Comparison of ENCODE assay signal across 21 mouse cellular contexts in genomic region chr19:43870418-43870817, GRCm38 (mm10).
DNase-seq lines count a peak whose midpoint lies in the region; TF ChIP-seq lines count a peak whose summit lies in the region.
"Had no signal": no experiment of that assay in that cellular context is flagged by ENCODE, and none has a peak within 500 bp of the region (broad histone marks: within the 10 kb centered on the region; RNA-seq: fewer than 3 reads in every experiment).

No protein-coding gene starts in this region.

- H3K4me1 ChIP-seq in CH12.LX (ENCODE audit: control insufficient read depth in 1 of 2, insufficient read depth in 2 of 2) (no peaks in the 10 kb centered on the region), MEL (ENCODE audit: control insufficient read depth in 1 of 2, insufficient read depth in 2 of 2, low read length in 2 of 2) (no peaks in the 10 kb centered on the region)

- H3K79me2 ChIP-seq in C2C12 (ENCODE audit: control insufficient read depth, insufficient read depth) (peaks cover 11% of the 10 kb centered on the region), CH12.LX (replicated peaks; ENCODE audit: control insufficient read depth, extremely low read depth, insufficient read depth, poor library complexity, severe bottlenecking) (no peaks in the 10 kb centered on the region), MEL (ENCODE audit: control insufficient read depth, insufficient read depth, low read length, poor library complexity) (no peaks in the 10 kb centered on the region)

- H3K27ac ChIP-seq in CH12.LX (ENCODE audit: insufficient read depth, low read depth) (no peak overlapping the region), MEL (ENCODE audit: control insufficient read depth, low read depth, low read length) (no peak overlapping the region)
- H3K27ac ChIP-seq in layer of hippocampus, adult 2 months: no peak overlapping the region

- H3K27me3 ChIP-seq in C2C12 (ENCODE audit: control insufficient read depth, insufficient read depth, insufficient read length) (no peaks in the 10 kb centered on the region), CH12.LX (replicated peaks) (no peaks in the 10 kb centered on the region), MEL (ENCODE audit: control insufficient read depth in 1 of 2, insufficient read depth in 2 of 2, low read length in 2 of 2) (no peaks in the 10 kb centered on the region)
- H3K27me3 ChIP-seq: Patski had no signal

- peaks cover 3% of the 10 kb centered on the region for H3K79me3 ChIP-seq in C2C12 (ENCODE audit: low read depth)

- H3K4me3 ChIP-seq in C2C12 (ENCODE audit: insufficient read depth, poor library complexity, severe bottlenecking) (no peak overlapping the region), CH12.LX (replicated peaks in 1 of 3; ENCODE audit: low read depth in 2 of 3, low read length in 2 of 3, poor library complexity in 1 of 3) (no peak overlapping the region), MEL (ENCODE audit: control insufficient read depth in 1 of 2, insufficient read depth in 1 of 2, low read depth in 2 of 2, low read length in 2 of 2) (no peak overlapping the region)
- no peak overlapping the region for H3K4me3 ChIP-seq in layer of hippocampus, adult 2 months

- H3K9ac ChIP-seq in CH12.LX (ENCODE audit: insufficient read depth, low read depth) (no peak overlapping the region), MEL (ENCODE audit: control insufficient read depth, low read depth, low read length, poor library complexity, severe bottlenecking) (no peak overlapping the region)

- no peak overlapping the region for H3K4me2 ChIP-seq in CH12.LX (ENCODE audit: insufficient read depth, low read depth, poor library complexity, severe bottlenecking)

- in situ Hi-C loops in CH12.LX (cut with MboI; ENCODE audit: low pct_ligation_motif_present, low pct_unique_long_range_greater_than_20kb, low sequenced_read_pairs): no loop called here

- H3ac ChIP-seq in C2C12 (ENCODE audit: control insufficient read depth, insufficient read length, low read depth): no peak overlapping the region

- dilution Hi-C loops in CH12.LX (cut with MboI; ENCODE audit: extremely low pct_ligation_motif_present, extremely low pct_unique_long_range_greater_than_20kb, low sequenced_read_pairs): no loop called here

- no peak for TF ChIP-seq EP300 in CH12.LX (IDR thresholded peaks at IDR 0.05; ENCODE audit: low read length)
- no peak for TF ChIP-seq EP300 in MEL (IDR thresholded peaks at IDR 0.05; ENCODE audit: low read depth in 1 of 2, low read length in 2 of 2)

- TF ChIP-seq RAD21 in CH12.LX (IDR thresholded peaks at IDR 0.05; ENCODE audit: low read depth, low read length) (no peak), MEL (IDR thresholded peaks at IDR 0.05; ENCODE audit: low read depth, low read length) (no peak)

- TF ChIP-seq CTCF in C2C12 (IDR thresholded peaks at IDR 0.05; ENCODE audit: control insufficient read depth, insufficient read depth, insufficient read length) (no peak), CH12.LX (conservative IDR thresholded peaks at IDR 0.05 in 1 of 2, IDR thresholded peaks at IDR 0.05 in 1 of 2; ENCODE audit: low read depth in 2 of 2, low read length in 2 of 2) (no peak), MEL (IDR thresholded peaks at IDR 0.05 in 2 of 3, conservative IDR thresholded peaks at IDR 0.05 in 1 of 3; ENCODE audit: control insufficient read depth in 1 of 3, insufficient read depth in 1 of 3, low read depth in 2 of 3, low read length in 3 of 3, poor library complexity in 1 of 3, severe bottlenecking in 1 of 3) (no peak)
- no peak for TF ChIP-seq CTCF in layer of hippocampus, adult 2 months (conservative IDR thresholded peaks at IDR 0.05)

- no peak for DNase-seq in CH12.LX (ENCODE audit: extremely low read depth)
- no peak for DNase-seq in MEL (ENCODE audit: low read depth, low spot score)
- DNase-seq in urinary bladder, postnatal 14 days (ENCODE audit: low spot score): no peak
- no peak for DNase-seq in layer of hippocampus, adult 2 months (ENCODE audit: low spot score in 2 of 2)
- no peak for DNase-seq in right cerebral cortex, postnatal 14 days
- DNase-seq: adrenal gland, adult 2 months; adrenal gland, adult 8-10 months; adrenal gland, postnatal 10 days; adrenal gland, postnatal 14 days; adrenal gland, postnatal 25 days; adrenal gland, postnatal 36 days; B cell, adult 2 months; cerebellum, adult 11 months; cerebellum, adult 11-12 months; cerebellum, adult 18-20 months; cerebellum, adult 2 months; cerebellum, adult 8-10 months; cerebellum, adult 9-10 months had no signal

- H3K9me3 ChIP-seq in CH12.LX (replicated peaks; ENCODE audit: low read length) (no peaks in the 10 kb centered on the region), MEL (replicated peaks; ENCODE audit: insufficient read depth, low read length) (no peaks in the 10 kb centered on the region)
- H3K9me3 ChIP-seq: G1E had no signal

- TF ChIP-seq POLR2A in CH12.LX (IDR thresholded peaks at IDR 0.05; ENCODE audit: low read depth, low read length): no peak
- no peak for TF ChIP-seq POLR2A in MEL (IDR thresholded peaks at IDR 0.05; ENCODE audit: control insufficient read depth in 1 of 2, insufficient read depth in 1 of 2, low read depth in 1 of 2, low read length in 2 of 2, poor library complexity in 1 of 2)

- peaks cover 86% of the 10 kb centered on the region for H3K36me3 ChIP-seq in C2C12 (ENCODE audit: control insufficient read depth, insufficient read depth)
- H3K36me3 ChIP-seq in CH12.LX (replicated peaks in 1 of 2; ENCODE audit: control insufficient read depth in 1 of 2, insufficient read depth in 1 of 2, low read length in 1 of 2): peaks cover 2 to 70% of the 10 kb centered on the region in 2 experiments
- H3K36me3 ChIP-seq in MEL (ENCODE audit: control insufficient read depth in 1 of 2, insufficient read depth in 2 of 2, low read length in 2 of 2): no peaks in the 10 kb centered on the region
- H3K36me3 ChIP-seq: G1E had no signal

TF ChIP-seq in C2C12, 6 proteins besides CTCF, POLR2A, EP300 and RAD21:
- peak; percentile 50 for TF ChIP-seq USF1 (IDR thresholded peaks at IDR 0.05; ENCODE audit: low read depth)
- TF ChIP-seq MAX (IDR thresholded peaks at IDR 0.05): no peak
- no peak for TF ChIP-seq MYOD1 (IDR thresholded peaks at IDR 0.05; ENCODE audit: control insufficient read depth, insufficient read length, low read depth)
- no peak for TF ChIP-seq FOSL1 (IDR thresholded peaks at IDR 0.05; ENCODE audit: insufficient read depth, low read length, poor library complexity, severe bottlenecking)
- TF ChIP-seq CEBPB (IDR thresholded peaks at IDR 0.05; ENCODE audit: low read depth): no peak

TF ChIP-seq in CH12.LX, 34 proteins besides CTCF, POLR2A, EP300 and RAD21:
- no peak for TF ChIP-seq GABPA (IDR thresholded peaks at IDR 0.05; ENCODE audit: insufficient replicate concordance, low read depth, low read length)
- TF ChIP-seq JUND (conservative IDR thresholded peaks at IDR 0.05; ENCODE audit: low read depth, low read length): no peak
- peak; percentile 40 for TF ChIP-seq USF2 (conservative IDR thresholded peaks at IDR 0.05; ENCODE audit: low read depth, low read length)
- TF ChIP-seq HCFC1 (IDR thresholded peaks at IDR 0.05; ENCODE audit: low read depth, low read length): no peak
- TF ChIP-seq KAT2A (IDR thresholded peaks at IDR 0.05; ENCODE audit: insufficient replicate concordance, low read length): no peak
- no peak for TF ChIP-seq CHD2 (IDR thresholded peaks at IDR 0.05; ENCODE audit: low read length)
- no peak for TF ChIP-seq PAX5 (IDR thresholded peaks at IDR 0.05; ENCODE audit: low read length)
- peak; percentile 17; the same call in 1 of the 2 replicates for TF ChIP-seq USF1 (IDR thresholded peaks at IDR 0.05; ENCODE audit: low read depth, low read length)

TF ChIP-seq in MEL, 35 proteins besides CTCF, POLR2A, EP300 and RAD21:
- no peak for TF ChIP-seq TCF12 (IDR thresholded peaks at IDR 0.05; ENCODE audit: low read depth, low read length)
- peak; percentile 76 for TF ChIP-seq USF1 (IDR thresholded peaks at IDR 0.05; ENCODE audit: low read depth, low read length)
- no peak for TF ChIP-seq NRF1 (IDR thresholded peaks at IDR 0.05; ENCODE audit: insufficient read depth, low read depth, low read length, poor library complexity, severe bottlenecking)
- no peak for TF ChIP-seq E2F4 (IDR thresholded peaks at IDR 0.05; ENCODE audit: borderline replicate concordance, low read depth, low read length)
- TF ChIP-seq MEF2A (IDR thresholded peaks at IDR 0.05; ENCODE audit: extremely low read depth, insufficient replicate concordance, low read depth, low read length, poor library complexity, severe bottlenecking): no peak
- peak in 1 of 2 experiments; percentile 50; a peak in 1 of 4 replicates for TF ChIP-seq USF2 (IDR thresholded peaks at IDR 0.05; ENCODE audit: borderline replicate concordance in 1 of 2, insufficient read depth in 1 of 2, low read depth in 1 of 2, low read length in 2 of 2)
TF ChIP-seq in MEL: peak in this region for 2.
